Mouse (Mus musculus): Measurements from ENCODE around the gene Nsd1.

Gene Nsd1

DNA sequence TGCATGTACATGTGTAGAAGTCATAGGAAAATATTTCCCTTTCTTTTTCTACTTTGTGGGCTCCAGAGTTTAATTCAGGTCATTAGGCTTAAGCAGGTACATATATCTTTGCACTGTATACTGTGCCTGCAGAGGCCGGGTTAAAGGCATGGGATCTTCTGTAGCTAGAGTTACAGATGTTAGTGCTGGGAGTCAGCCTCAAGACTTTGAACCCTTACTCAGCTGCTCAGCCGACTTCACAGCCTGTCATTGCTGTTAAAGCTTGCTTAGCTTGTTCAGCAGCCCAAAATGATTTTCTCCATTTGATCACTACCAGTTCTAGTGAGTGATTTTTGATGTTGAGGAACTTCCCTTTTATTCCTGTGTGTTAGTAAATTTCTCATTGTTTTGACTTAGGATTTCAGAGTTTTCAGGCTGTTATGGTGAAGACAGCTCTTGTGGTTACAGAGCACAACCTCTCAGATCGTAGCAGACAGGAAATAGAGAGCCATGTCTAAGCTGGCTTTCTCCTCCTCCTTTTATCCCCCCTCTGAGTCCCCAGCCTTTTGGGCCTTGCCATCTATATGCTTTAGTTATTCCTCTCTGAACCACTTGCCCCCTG lies 45.6 kb downstream of the Nsd1 start:
- no peak for DNase-seq (ENCODE audit: low spot score in 2 of 2)

DNA sequence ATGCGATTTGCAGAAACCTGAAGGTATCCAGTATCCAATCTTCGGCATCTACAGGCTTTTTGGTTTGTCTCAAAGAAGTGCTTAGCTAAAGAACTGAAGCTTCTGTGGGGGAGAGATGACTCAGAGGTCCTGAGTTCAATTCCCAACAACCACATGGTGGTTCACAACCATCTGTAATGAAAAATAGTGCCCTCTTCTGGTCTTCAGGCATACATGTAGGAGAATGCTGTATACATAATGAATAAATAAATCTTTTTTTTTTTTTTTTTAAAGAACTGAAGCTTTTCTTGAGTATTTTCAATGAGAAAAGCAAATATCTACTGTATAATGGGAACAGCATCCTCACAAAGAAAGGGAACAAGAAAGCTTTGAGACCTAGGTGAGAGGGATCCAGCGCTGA lies 49.1 kb downstream of the Nsd1 start:
- DNase-seq (ENCODE audit: low spot score in 2 of 2) = no peak

DNA sequence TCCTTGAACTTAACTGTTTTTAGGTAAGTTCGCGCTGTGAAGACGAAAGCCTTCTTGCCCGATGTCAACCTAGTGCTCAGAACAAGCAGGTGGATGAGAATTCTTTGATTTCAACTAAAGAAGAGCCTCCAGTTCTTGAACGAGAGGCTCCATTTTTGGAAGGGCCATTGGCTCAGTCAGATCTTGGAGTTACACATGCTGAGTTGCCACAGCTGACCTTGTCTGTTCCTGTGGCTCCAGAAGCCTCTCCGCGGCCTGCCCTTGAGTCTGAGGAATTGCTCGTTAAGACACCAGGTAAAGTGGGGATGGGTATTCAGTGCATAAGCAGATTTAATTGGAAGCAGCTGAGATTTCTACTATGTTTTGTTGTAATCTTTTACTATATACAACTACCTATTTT lies 51.9 kb downstream of the Nsd1 start:
- no peak for DNase-seq (ENCODE audit: low spot score in 2 of 2)

- no peak for DNase-seq (ENCODE audit: low spot score in 2 of 2)
These were observed 52.5 kb downstream of the Nsd1 start for GRCm38 (mm10) chr13:55262096-55262495.

DNA sequence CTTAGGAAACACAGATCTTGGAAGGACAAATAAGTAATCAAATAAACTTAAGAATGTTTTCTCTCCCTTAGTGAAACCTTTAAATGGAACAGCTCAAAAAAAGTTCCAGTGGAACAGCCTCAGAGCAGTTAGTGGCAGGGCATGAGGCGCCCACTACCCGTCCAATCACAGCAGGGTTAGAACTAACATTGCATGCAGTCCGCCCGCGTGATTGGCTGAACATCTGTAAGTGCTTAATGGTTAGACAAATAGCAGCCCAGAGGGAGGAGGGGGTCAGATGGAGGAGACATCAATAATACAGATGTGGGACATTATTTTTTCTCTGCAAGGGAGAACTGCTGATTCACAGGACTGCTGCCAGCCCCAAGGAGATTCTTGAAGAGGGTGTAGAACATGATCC lies 67.6 kb downstream of the Nsd1 start:
- DNase-seq (ENCODE audit: low spot score in 2 of 2) = no peak

DNA sequence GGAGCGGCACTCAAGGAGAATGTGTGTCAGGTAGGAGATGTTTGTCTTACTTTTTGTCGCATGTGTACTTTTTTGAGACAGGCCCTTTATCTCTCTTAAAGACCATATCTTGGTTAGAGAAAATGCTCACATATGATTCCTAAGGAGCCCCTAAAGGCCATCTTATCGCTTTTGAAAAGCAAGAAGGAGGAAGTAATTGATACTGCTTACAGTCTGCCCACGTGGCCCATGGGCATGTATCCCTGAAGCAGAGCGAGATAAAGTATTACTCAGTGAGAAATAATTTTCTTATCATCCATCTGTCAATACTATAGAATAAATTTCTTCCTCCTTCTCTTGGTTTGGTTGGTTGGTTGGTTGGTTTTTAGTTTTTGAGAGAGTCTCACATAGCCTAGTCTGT lies 68.1 kb downstream of the Nsd1 start:
- no peak for DNase-seq (ENCODE audit: low spot score in 2 of 2)

- no peak for DNase-seq (ENCODE audit: low spot score in 2 of 2)
These were observed 79.3 kb downstream of the Nsd1 start for GRCm38 (mm10) chr13:55288854-55289253.

DNA sequence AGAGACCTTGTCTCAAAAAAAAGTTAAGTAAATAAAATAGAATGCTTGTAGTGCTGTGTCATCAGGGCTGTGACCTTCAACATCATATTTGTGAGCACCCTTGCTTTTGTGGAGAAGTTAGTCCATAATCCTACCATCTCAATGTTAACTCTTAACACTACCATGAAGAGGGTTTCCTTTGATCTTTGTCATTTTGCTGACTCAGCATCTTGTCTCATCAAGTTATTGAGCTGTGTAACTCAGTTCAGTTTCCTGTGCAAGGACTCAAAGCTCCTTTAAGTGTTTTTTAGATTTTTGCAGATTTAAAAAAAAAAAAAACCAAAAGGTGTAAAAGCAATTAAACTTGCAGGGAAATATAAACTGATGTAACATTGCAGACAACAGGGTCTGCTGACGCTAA lies 87.2 kb downstream of the Nsd1 start:
- no peak for DNase-seq (ENCODE audit: low spot score in 2 of 2)

DNA sequence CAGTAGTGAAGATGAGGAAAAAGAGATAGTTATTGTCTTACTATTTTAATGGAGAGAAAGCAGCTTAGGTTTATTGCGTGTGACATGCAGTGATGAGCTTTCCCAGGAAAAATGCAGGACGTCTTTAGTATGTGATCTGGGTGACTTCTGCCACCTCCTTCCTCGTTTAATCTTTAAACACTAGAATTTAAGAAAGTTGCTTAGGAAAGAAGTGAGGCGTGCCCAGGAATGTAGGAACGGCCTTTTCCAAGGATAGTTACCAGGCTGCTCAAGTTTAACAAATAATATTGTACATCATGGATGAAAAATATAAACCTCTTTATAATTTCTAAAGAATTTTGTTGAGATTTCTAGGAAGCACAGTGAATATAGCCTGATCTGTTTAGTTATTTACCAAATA lies 91.3 kb downstream of the Nsd1 start:
- DNase-seq (ENCODE audit: low spot score in 2 of 2) = no peak

DNA sequence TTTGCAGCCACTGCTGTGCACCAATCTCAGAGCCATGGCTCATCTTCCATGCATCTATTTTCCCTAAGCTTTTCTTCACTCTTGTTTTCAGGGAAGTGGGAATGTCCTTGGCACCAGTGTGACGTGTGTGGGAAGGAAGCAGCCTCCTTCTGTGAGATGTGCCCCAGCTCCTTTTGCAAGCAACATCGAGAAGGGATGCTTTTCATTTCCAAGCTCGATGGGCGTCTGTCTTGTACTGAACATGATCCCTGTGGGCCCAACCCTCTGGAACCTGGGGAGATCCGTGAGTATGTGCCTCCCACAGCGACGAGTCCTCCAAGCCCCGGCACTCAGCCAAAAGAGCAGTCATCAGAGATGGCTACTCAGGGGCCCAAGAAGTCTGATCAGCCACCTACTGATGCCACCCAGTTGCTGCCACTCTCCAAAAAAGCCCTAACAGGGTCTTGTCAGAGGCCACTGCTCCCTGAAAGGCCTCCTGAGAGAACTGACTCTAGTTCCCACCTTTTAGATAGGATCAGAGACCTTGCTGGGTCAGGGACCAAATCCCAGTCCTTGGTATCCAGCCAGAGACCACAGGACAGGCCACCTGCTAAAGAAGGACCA lies 102.5 kb downstream of the Nsd1 start:
- DNase-seq (ENCODE audit: low spot score in 2 of 2) = no peak

DNA sequence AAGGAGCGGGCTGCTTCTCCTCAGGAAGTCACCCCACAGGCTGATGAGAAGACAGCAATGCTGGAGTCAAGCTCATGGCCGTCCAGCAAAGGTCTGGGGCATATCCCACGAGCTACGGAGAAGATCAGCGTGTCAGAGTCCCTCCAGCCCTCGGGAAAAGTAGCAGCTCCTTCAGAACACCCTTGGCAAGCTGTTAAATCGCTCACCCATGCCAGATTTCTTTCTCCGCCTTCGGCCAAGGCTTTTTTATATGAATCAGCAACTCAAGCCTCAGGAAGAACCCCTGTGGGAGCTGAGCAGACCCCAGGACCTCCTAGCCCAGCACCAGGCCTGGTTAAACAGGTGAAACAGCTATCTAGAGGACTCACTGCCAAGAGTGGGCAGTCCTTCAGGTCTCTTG lies 103.5 kb downstream of the Nsd1 start:
- DNase-seq (ENCODE audit: low spot score in 2 of 2) = no peak

GRCm38 (mm10) chr13:55314891-55315412 lies 105.4 kb downstream of the Nsd1 start:
- no peak for DNase-seq (ENCODE audit: low spot score in 2 of 2)

- no peak for DNase-seq (ENCODE audit: low spot score in 2 of 2)
These were observed 108.8 kb downstream of the Nsd1 start for GRCm38 (mm10) chr13:55318351-55318750.

- no peak for DNase-seq (ENCODE audit: low spot score in 2 of 2)
These were observed 110.5 kb downstream of the Nsd1 start, which contains the start of gene Prelid1 for GRCm38 (mm10) chr13:55319931-55320533. Gene Prelid1 (plus strand): TSS chr13:55320500.

DNA sequence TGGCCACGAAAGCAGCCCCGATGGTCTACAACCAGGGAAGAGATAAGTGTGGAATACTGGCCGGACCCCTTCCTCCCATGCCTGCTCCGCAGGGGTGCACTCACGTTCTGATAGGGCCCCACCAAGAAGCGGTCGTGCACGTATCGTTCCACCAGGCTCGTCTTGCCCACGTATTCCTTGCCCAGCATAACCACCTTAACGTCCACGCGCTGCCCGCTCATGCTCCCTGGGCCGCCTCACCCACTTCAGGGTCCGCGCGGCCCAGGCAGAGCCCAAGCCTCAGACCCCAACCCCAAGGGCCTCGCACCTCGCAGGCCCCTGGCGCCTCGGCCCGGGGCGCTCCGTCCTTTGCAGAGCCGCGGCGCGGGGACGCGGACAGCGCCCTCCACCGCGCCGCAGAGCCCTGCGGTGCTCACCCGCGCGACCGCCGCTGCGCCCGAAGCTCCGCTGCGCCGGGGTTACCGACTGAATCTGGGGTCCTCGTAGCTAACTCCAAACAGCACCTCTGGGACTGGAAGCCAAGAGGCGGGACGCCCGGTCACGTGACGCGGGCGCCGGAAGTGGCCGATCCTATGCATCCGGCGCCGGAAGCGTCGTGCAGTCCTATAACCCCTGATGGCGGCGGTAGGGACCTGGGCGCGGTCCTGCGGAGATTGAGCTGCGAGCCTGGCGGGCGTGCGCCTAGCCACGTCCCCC lies 112.0 kb downstream of the Nsd1 start, which contains the start of gene Rab24:
Gene Rab24, minus strand, starts transcription at position 513 of the 696 bp plus-strand sequence.
- DNase-seq (ENCODE audit: low spot score in 2 of 2) = peak; percentile 93 to 95

GRCm38 (mm10) chr13:55322130-55322825 lies 112.7 kb downstream of the Nsd1 start:
- peak; percentile 57 to 67 for DNase-seq (ENCODE audit: low spot score in 2 of 2)

- peak in 1 of 2 experiments; percentile 49 for DNase-seq (ENCODE audit: low spot score in 2 of 2)
These were observed 116.0 kb downstream of the Nsd1 start for GRCm38 (mm10) chr13:55325596-55325995.

DNA sequence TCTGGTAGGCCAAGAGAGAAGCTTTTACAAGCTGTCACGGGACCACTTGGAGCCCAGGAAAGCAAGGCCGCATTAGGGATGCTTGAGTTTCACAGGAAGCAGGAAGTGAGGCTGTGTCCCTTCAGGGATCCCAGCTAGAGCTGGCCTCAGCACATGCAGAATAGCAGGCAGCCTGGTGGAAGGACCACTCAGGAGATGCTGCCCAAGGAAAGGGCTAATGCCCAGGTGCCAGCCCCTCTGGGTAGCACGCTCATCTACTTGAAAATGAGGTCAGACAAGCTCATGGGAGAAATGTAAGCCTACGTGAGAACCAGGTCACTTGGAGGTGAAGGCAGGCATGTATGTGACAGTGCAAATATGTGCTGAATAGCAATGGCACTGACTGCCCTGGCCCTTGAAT lies 117.6 kb downstream of the Nsd1 start:
- DNase-seq (ENCODE audit: low spot score in 2 of 2) = peak in 1 of 2 experiments; percentile 49

GRCm38 (mm10) chr13:55327633-55328032 lies 118.1 kb downstream of the Nsd1 start:
- DNase-seq (ENCODE audit: low spot score in 2 of 2) = peak; percentile 93 to 95

DNA sequence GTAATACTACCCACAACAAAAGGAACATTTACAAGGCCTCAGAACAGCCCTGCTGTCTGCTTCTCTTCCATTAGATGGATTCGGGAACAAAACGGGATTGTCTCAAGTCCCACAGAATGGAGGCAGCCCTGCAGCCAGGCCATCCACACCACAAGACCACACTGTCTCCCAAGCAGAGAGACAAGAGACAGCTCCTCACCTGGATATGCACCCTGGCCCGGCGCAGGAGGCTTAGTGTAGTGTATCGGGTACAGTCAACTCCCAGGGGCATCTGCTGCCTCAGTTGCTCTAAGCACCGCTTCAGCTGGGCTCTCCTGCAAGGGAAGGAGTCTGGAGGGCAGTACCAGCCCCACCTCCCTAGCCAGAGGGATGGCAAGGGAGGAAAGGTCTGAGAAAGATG lies 118.6 kb downstream of the Nsd1 start:
- no peak for DNase-seq (ENCODE audit: low spot score in 2 of 2)

DNA sequence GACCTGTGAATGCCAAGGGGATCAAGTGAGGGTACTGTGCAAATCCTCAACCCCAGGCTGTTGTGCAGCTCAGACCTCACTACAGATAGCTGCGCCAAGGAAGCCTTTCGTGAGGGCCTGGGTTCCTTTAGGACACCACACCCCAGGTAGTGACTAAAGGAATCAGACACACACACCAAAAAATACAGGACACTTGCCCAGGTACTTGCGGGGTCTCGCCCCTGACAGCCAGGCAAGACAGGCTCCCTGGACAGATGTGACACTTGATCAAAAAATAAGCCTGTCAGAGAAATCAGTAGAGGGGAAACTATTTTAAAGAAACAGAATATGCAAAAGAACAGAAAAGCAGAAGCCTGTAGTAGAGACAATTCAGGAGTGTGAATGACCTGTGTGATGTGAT lies 119.1 kb downstream of the Nsd1 start:
- DNase-seq (ENCODE audit: low spot score in 2 of 2) = no peak

Data from right cerebral cortex, postnatal 10 days (tissue).